Mouse (Mus musculus) heart, embryonic 15.5 days (tissue): ENCODE measurements around the gene Tmem245. TPM values are rescaled to one million over a fixed set of nuclear protein-coding genes. Genes with fewer than 3 reads are reported as not detected.

Experiments
- ATAC-seq: fragments of 200-750 bp; cut with Nextera tagmentation; replicated peaks from 2 replicates; pipeline ENCODE4 v1.8.0; 2017; ENCODE audit warnings: low read depth, moderate TSS enrichment; ENCODE audit not compliant: insufficient number of reproducible peaks, insufficient read depth, low FRiP score
- H3K27ac ChIP-seq: fragments of 300-500 bp; sonication (generic); 2 replicates; pipeline ENCODE4 v1.5.1; 2015; ENCODE audit warnings: mild to moderate bottlenecking, inconsistent platforms
- H3K27me3 ChIP-seq: fragments of 300-500 bp; sonication (generic); 2 replicates; pipeline ENCODE4 v1.6.1; 2015; ENCODE audit warnings: inconsistent platforms
- H3K36me3 ChIP-seq: fragments of 300-500 bp; sonication (generic); 2 replicates; pipeline ENCODE4 v1.6.1; 2015; ENCODE audit warnings: mild to moderate bottlenecking, inconsistent platforms
- H3K4me1 ChIP-seq: fragments of 300-500 bp; sonication (generic); replicated peaks from 2 replicates; pipeline ENCODE4 v1.6.1; 2015; ENCODE audit warnings: inconsistent platforms
- H3K4me2 ChIP-seq: fragments of 300-500 bp; sonication (generic); 2 replicates; pipeline ENCODE4 v1.6.1; 2015; ENCODE audit warnings: inconsistent platforms, mild to moderate bottlenecking, moderate library complexity
- H3K4me3 ChIP-seq: fragments of 300-500 bp; sonication (generic); 2 replicates; pipeline ENCODE4 v1.5.1; 2015; ENCODE audit warnings: mild to moderate bottlenecking, inconsistent platforms
- H3K9ac ChIP-seq: fragments of 300-500 bp; sonication (generic); 2 replicates; pipeline ENCODE4 v1.6.1; 2015; ENCODE audit warnings: mild to moderate bottlenecking, inconsistent platforms
- H3K9me3 ChIP-seq: fragments of 300-500 bp; sonication (generic); replicated peaks from 2 replicates; pipeline ENCODE4 v1.6.1; 2016; ENCODE audit warnings: inconsistent platforms
- WGBS: fragments of 180-500 bp; shearing (Covaris S2); methylation state at CpG from one replicate; pipeline ENCODE4 v1.1.7; 2015; ENCODE audit warnings: mixed read lengths; 5-methylcytosine and 5-hydroxymethylcytosine counted together
- polyA plus RNA-seq: library from polyadenylated mRNA; unstranded; fragments of >200 nt; fragmentation: Nextera tagmentation; extraction: Ambion mirVana; gene quantifications from 2 replicates; pipeline ENCODE4 v1.2.1, GENCODE M21; 2015

The Tmem245 gene
- 19.0 and 20.2 TPM in 2 replicates for polyA plus RNA-seq

GRCm38 (mm10) chr4:56946641-56947640 lies at the start of gene Tmem245:
Gene Tmem245, minus strand, starts transcription at chr4:56947437.
- H3K9ac ChIP-seq, result peak within 1 kb of the TSS; percentile 86
- peaks cover 38% of the 10 kb centered on the region for H3K4me1 ChIP-seq
- no peaks in the 10 kb centered on the region for H3K36me3 ChIP-seq
- under 1% methylated on average over 106 of the region's 107 CpGs for WGBS
- peak within 1 kb of the TSS; percentile 91 for H3K27ac ChIP-seq
- ATAC-seq, result peak; percentile 95
- H3K4me3 ChIP-seq, result peak within 1 kb of the TSS; percentile 86
- peak within 1 kb of the TSS; percentile 76 for H3K4me2 ChIP-seq
- H3K27me3 ChIP-seq, result no peaks in the 10 kb centered on the region
- H3K9me3 ChIP-seq, result no peaks in the 10 kb centered on the region

- no peak for ATAC-seq
- no peak overlapping the region for H3K27ac ChIP-seq
- WGBS, result 70% methylated on average over 7 of the region's 7 CpGs
- H3K4me3 ChIP-seq, result no peak overlapping the region
- H3K9ac ChIP-seq, result no peak overlapping the region
- H3K27me3 ChIP-seq, result peaks cover 39% of the 10 kb centered on the region
- no peak overlapping the region for H3K4me2 ChIP-seq
- no peaks in the 10 kb centered on the region for H3K36me3 ChIP-seq
- H3K4me1 ChIP-seq, result peaks cover 11% of the 10 kb centered on the region
- H3K9me3 ChIP-seq, result no peaks in the 10 kb centered on the region
Observed at GRCm38 (mm10) chr4:56993331-56993730, 46.1 kb upstream of the Tmem245 start.

GRCm38 (mm10) chr4:56991951-56992350 lies 44.7 kb upstream of the Tmem245 start:
- Histone ChIP-seq H3K27me3 (peaks cover 44% of the 10 kb centered on the region), H3K4me3 (no peak overlapping the region), H3K36me3 (no peaks in the 10 kb centered on the region), H3K9me3 (no peaks in the 10 kb centered on the region), H3K9ac (no peak overlapping the region), H3K4me1 (peaks cover 11% of the 10 kb centered on the region), H3K4me2 (no peak overlapping the region), H3K27ac (no peak overlapping the region)
- ATAC-seq, result no peak
- WGBS, result 70% methylated on average over 2 of the region's 2 CpGs

- ATAC-seq, result 0 out of 2 replicates have a peak, but pooled peaks have one; percentile 43
- H3K4me1 ChIP-seq, result peaks cover 11% of the 10 kb centered on the region
- no peaks in the 10 kb centered on the region for H3K9me3 ChIP-seq
- peaks cover 44% of the 10 kb centered on the region for H3K27me3 ChIP-seq
- H3K36me3 ChIP-seq, result no peaks in the 10 kb centered on the region
- peak within 1 kb of the TSS; percentile 55 for H3K9ac ChIP-seq
- H3K27ac ChIP-seq, result no peak within 1 kb of the TSS
- peak within 1 kb of the TSS; percentile 99 for H3K4me2 ChIP-seq
- peak within 1 kb of the TSS; percentile 62 for H3K4me3 ChIP-seq
- WGBS, result under 1% methylated on average over 44 of the region's 44 CpGs
Observed at GRCm38 (mm10) chr4:56990215-56990584, 43.0 kb upstream of the Tmem245 start, which contains the start of gene Frrs1l. Gene Frrs1l, minus strand, starts transcription at chr4:56990391.

- peaks cover 44% of the 10 kb centered on the region for H3K27me3 ChIP-seq
- 5% methylated on average over 45 of the region's 45 CpGs for WGBS
- peaks cover 11% of the 10 kb centered on the region for H3K4me1 ChIP-seq
- H3K4me3 ChIP-seq, result peak overlapping the region; percentile 62
- ATAC-seq, result no peak
- H3K9ac ChIP-seq, result peak overlapping the region; percentile 55
- H3K27ac ChIP-seq, result no peak overlapping the region
- peak overlapping the region; percentile 99 for H3K4me2 ChIP-seq
- no peaks in the 10 kb centered on the region for H3K36me3 ChIP-seq
- no peaks in the 10 kb centered on the region for H3K9me3 ChIP-seq
Observed at GRCm38 (mm10) chr4:56989431-56990214, 42.4 kb upstream of the Tmem245 start.

- Histone ChIP-seq H3K27ac (no peak overlapping the region), H3K9ac (no peak overlapping the region), H3K4me3 (no peak overlapping the region), H3K4me1 (peaks cover 8% of the 10 kb centered on the region), H3K4me2 (no peak overlapping the region), H3K36me3 (no peaks in the 10 kb centered on the region), H3K9me3 (no peaks in the 10 kb centered on the region), H3K27me3 (no peaks in the 10 kb centered on the region)
- 44% methylated on average over 7 of the region's 7 CpGs for WGBS
- ATAC-seq, result no peak
Observed at GRCm38 (mm10) chr4:56965586-56966179, 18.4 kb upstream of the Tmem245 start.

GRCm38 (mm10) chr4:56963687-56964086 lies 16.4 kb upstream of the Tmem245 start:
- Histone ChIP-seq H3K4me1 (peaks cover 8% of the 10 kb centered on the region), H3K4me3 (no peak overlapping the region), H3K27ac (no peak overlapping the region), H3K36me3 (no peaks in the 10 kb centered on the region), H3K27me3 (no peaks in the 10 kb centered on the region), H3K9me3 (no peaks in the 10 kb centered on the region), H3K9ac (no peak overlapping the region), H3K4me2 (no peak overlapping the region)
- no peak for ATAC-seq
- 85% methylated on average over 6 of the region's 6 CpGs for WGBS

GRCm38 (mm10) chr4:56961320-56961925 lies 14.2 kb upstream of the Tmem245 start:
- Histone ChIP-seq H3K27ac (no peak overlapping the region), H3K9me3 (no peaks in the 10 kb centered on the region), H3K4me3 (no peak overlapping the region), H3K9ac (no peak overlapping the region), H3K36me3 (no peaks in the 10 kb centered on the region), H3K4me1 (peaks cover 14% of the 10 kb centered on the region), H3K4me2 (no peak overlapping the region), H3K27me3 (no peaks in the 10 kb centered on the region)
- WGBS, result 53% methylated on average over 12 of the region's 12 CpGs
- ATAC-seq, result no peak

- 0 out of 2 replicates have a peak overlapping the region, but pooled peaks have one; percentile 27 for H3K4me2 ChIP-seq
- H3K36me3 ChIP-seq, result no peaks in the 10 kb centered on the region
- peaks cover 18% of the 10 kb centered on the region for H3K4me1 ChIP-seq
- no peak overlapping the region for H3K9ac ChIP-seq
- no peak overlapping the region for H3K27ac ChIP-seq
- ATAC-seq, result no peak
- WGBS, result 34% methylated on average over 9 of the region's 9 CpGs
- H3K4me3 ChIP-seq, result no peak overlapping the region
- no peaks in the 10 kb centered on the region for H3K9me3 ChIP-seq
- H3K27me3 ChIP-seq, result no peaks in the 10 kb centered on the region
Observed at GRCm38 (mm10) chr4:56957518-56957917, 10.3 kb upstream of the Tmem245 start.

- 63% methylated on average over 6 of the region's 6 CpGs for WGBS
- Histone ChIP-seq H3K9ac (no peak overlapping the region), H3K27ac (no peak overlapping the region), H3K4me1 (peaks cover 9% of the 10 kb centered on the region), H3K4me2 (no peak overlapping the region), H3K36me3 (no peaks in the 10 kb centered on the region), H3K9me3 (no peaks in the 10 kb centered on the region), H3K27me3 (no peaks in the 10 kb centered on the region), H3K4me3 (no peak overlapping the region)
- ATAC-seq, result no peak
Observed at GRCm38 (mm10) chr4:56953235-56953634, 6.0 kb upstream of the Tmem245 start.
